In genomic region chr8:120526577-120526976, GRCm38 (mm10) we compare ENCODE assay signal across 14 mouse cellular contexts.
DNase-seq lines count a peak whose midpoint lies in the region; ATAC-seq and TF ChIP-seq lines count a peak whose summit lies in the region.
"Had no signal": no experiment of that assay in that cellular context is flagged by ENCODE, and none has a peak within 500 bp of the region (broad histone marks: within the 10 kb centered on the region; RNA-seq: fewer than 3 reads in every experiment).

No protein-coding gene starts in this region.

- no peak for TF ChIP-seq CTCF in layer of hippocampus, adult 2 months (conservative IDR thresholded peaks at IDR 0.05)
- TF ChIP-seq CTCF in stomach, postnatal 0 days (IDR thresholded peaks at IDR 0.05; ENCODE audit: low read depth), result no peak

- DNase-seq in heart, adult 8-10 months (ENCODE audit: low spot score), result no peak
- DNase-seq in layer of hippocampus, adult 2 months (ENCODE audit: low spot score in 2 of 2), result no peak
- DNase-seq in layer of hippocampus, postnatal 36 days, result no peak
- DNase-seq in stomach, postnatal 0 days (ENCODE audit: low spot score), result no peak
- DNase-seq in right cerebral cortex, postnatal 36 days (ENCODE audit: low spot score in 2 of 2), result no peak
- DNase-seq in cerebellum, adult 11 months, result no peak
- DNase-seq: adrenal gland, postnatal 25 days; cerebellum, postnatal 36 days; gastrocnemius, postnatal 14 days; thymus, adult 18-20 months had no signal

- no peaks in the 10 kb centered on the region for H3K36me3 ChIP-seq in heart, embryonic 11.5 days (ENCODE audit: control insufficient read depth, insufficient read depth, low read length)
- H3K36me3 ChIP-seq in stomach, embryonic 15.5 days, result no peaks in the 10 kb centered on the region
- H3K36me3 ChIP-seq in stomach, postnatal 0 days (ENCODE audit: control insufficient read depth, insufficient read depth, low read length), result no peaks in the 10 kb centered on the region
- H3K36me3 ChIP-seq: embryonic facial prominence, embryonic 12.5 days had no signal

- H3K9ac ChIP-seq in heart, embryonic 11.5 days (ENCODE audit: low read depth, low read length), result peak overlapping the region; percentile 43; the same call in 1 of the 2 replicates
- no peak overlapping the region for H3K9ac ChIP-seq in stomach, embryonic 15.5 days
- H3K9ac ChIP-seq in stomach, postnatal 0 days (ENCODE audit: low read length), result no peak overlapping the region
- H3K9ac ChIP-seq: embryonic facial prominence, embryonic 12.5 days had no signal

- no peaks in the 10 kb centered on the region for H3K27me3 ChIP-seq in heart, embryonic 11.5 days (ENCODE audit: control insufficient read depth, insufficient read depth, low read length)
- no peaks in the 10 kb centered on the region for H3K27me3 ChIP-seq in stomach, embryonic 15.5 days (replicated peaks)
- H3K27me3 ChIP-seq in stomach, postnatal 0 days (ENCODE audit: control insufficient read depth, insufficient read depth, low read length), result no peaks in the 10 kb centered on the region
- H3K27me3 ChIP-seq: embryonic facial prominence, embryonic 12.5 days had no signal

- peak overlapping the region; percentile 90 for H3K27ac ChIP-seq in heart, embryonic 11.5 days (ENCODE audit: low read depth, low read length)
- H3K27ac ChIP-seq in layer of hippocampus, adult 2 months, result peak overlapping the region; percentile 37; the same call in 1 of the 2 replicates
- 0 out of 2 replicates have a peak overlapping the region, but pooled peaks have one; percentile 37 for H3K27ac ChIP-seq in stomach, embryonic 15.5 days
- no peak overlapping the region for H3K27ac ChIP-seq in stomach, postnatal 0 days (replicated peaks)
- H3K27ac ChIP-seq: embryonic facial prominence, embryonic 12.5 days had no signal

- H3K4me3 ChIP-seq in heart, embryonic 11.5 days (ENCODE audit: low read depth, low read length), result no peak overlapping the region
- no peak overlapping the region for H3K4me3 ChIP-seq in layer of hippocampus, adult 2 months
- no peak overlapping the region for H3K4me3 ChIP-seq in stomach, embryonic 15.5 days (replicated peaks)
- H3K4me3 ChIP-seq in stomach, postnatal 0 days (ENCODE audit: low read depth, low read length), result no peak overlapping the region
- H3K4me3 ChIP-seq: embryonic facial prominence, embryonic 12.5 days had no signal

- no peak overlapping the region for H3K4me2 ChIP-seq in heart, embryonic 11.5 days
- no peak overlapping the region for H3K4me2 ChIP-seq in stomach, embryonic 15.5 days
- no peak overlapping the region for H3K4me2 ChIP-seq in stomach, postnatal 0 days (replicated peaks; ENCODE audit: low read depth)
- H3K4me2 ChIP-seq: embryonic facial prominence, embryonic 12.5 days had no signal

- ATAC-seq in heart, embryonic 11.5 days (replicated peaks; ENCODE audit: insufficient number of reproducible peaks, low FRiP score, low TSS enrichment), result no peak
- ATAC-seq in stomach, embryonic 15.5 days (ENCODE audit: insufficient read depth, low FRiP score, low read depth), result no peak
- no peak for ATAC-seq in stomach, postnatal 0 days (ENCODE audit: low FRiP score, low TSS enrichment)
- ATAC-seq: inflammation-experienced regulatory T-cells, adult 6 months had no signal

- no peaks in the 10 kb centered on the region for H3K9me3 ChIP-seq in heart, embryonic 11.5 days (replicated peaks; ENCODE audit: control insufficient read depth, low read length)
- no peaks in the 10 kb centered on the region for H3K9me3 ChIP-seq in stomach, embryonic 15.5 days
- H3K9me3 ChIP-seq in stomach, postnatal 0 days (ENCODE audit: control insufficient read depth, low read length), result no peaks in the 10 kb centered on the region
- H3K9me3 ChIP-seq: embryonic facial prominence, embryonic 12.5 days had no signal

- WGBS in heart, embryonic 11.5 days (ENCODE audit: insufficient replicate concordance), result 29% methylated on average over 4 of the region's 4 CpGs
- WGBS in stomach, embryonic 15.5 days, result 36% methylated on average over 4 of the region's 4 CpGs
- WGBS in stomach, postnatal 0 days, result 54% methylated on average over 4 of the region's 4 CpGs

- peaks cover 68% of the 10 kb centered on the region for H3K4me1 ChIP-seq in heart, embryonic 11.5 days (ENCODE audit: control insufficient read depth, insufficient read depth, low read length)
- peaks cover 42% of the 10 kb centered on the region for H3K4me1 ChIP-seq in stomach, embryonic 15.5 days
- peaks cover 8% of the 10 kb centered on the region; the same call in 1 of the 2 replicates for H3K4me1 ChIP-seq in stomach, postnatal 0 days (replicated peaks; ENCODE audit: control insufficient read depth, insufficient read depth)

- TF ChIP-seq EP300 in stomach, postnatal 0 days (optimal IDR thresholded peaks at IDR 0.05), result no peak
